Mouse (Mus musculus) CH12.LX (cell line): ENCODE data around the gene Car3. TPM values are rescaled to one million over a fixed set of nuclear protein-coding genes. Genes with fewer than 3 reads are reported as not detected.

Experiments used
- DNase-seq: peaks from one replicate; pipeline ENCODE4 v3.0.0-alpha.2; 2013; ENCODE audit errors: extremely low read depth
- H3K27ac ChIP-seq: 2 replicates; pipeline ENCODE4 v1.5.1; 2012; ENCODE audit warnings: low read depth, mild to moderate bottlenecking, control low read depth, moderate library complexity; ENCODE audit not compliant: insufficient read depth
- H3K27me3 ChIP-seq: replicated peaks from 2 replicates; pipeline ENCODE3; 2012; ENCODE audit warnings: inconsistent platforms
- H3K36me3 ChIP-seq, 2 experiments: replicated peaks in 1 of 2; 2 replicates each; pipeline versions ENCODE3 to v1.6.1; 2012; ENCODE audit warnings: inconsistent platforms in 1 of 2, low read length in 1 of 2, mild to moderate bottlenecking in 1 of 2, mixed read lengths in 1 of 2, moderate library complexity in 1 of 2; ENCODE audit not compliant: control insufficient read depth in 1 of 2, insufficient read depth in 1 of 2
- H3K4me1 ChIP-seq, 2 experiments: 2 replicates each; pipeline ENCODE4 v1.6.1; 2012; ENCODE audit warnings: inconsistent platforms in 1 of 2, moderate library complexity in 1 of 2; ENCODE audit not compliant: insufficient read depth in 2 of 2, control insufficient read depth in 1 of 2
- H3K4me2 ChIP-seq: 2 replicates; pipeline ENCODE4 v1.6.1; 2012; ENCODE audit warnings: low read depth, mild to moderate bottlenecking, control low read depth; ENCODE audit not compliant: poor library complexity, insufficient read depth, severe bottlenecking
- H3K4me3 ChIP-seq, 3 experiments: fragments of 150-350 bp in 1 of 3; sonication (generic) in 1 of 3; replicated peaks in 1 of 3; 2 replicates each; pipeline versions ENCODE3 to v1.5.1; 2011 to 2012; ENCODE audit warnings: low read depth in 2 of 3, low read length in 2 of 3, mild to moderate bottlenecking in 2 of 3, moderate library complexity in 2 of 3, control low read depth in 1 of 3, improper control_type of control experiment in 1 of 3, inconsistent platforms in 1 of 3, mixed read lengths in 1 of 3; ENCODE audit not compliant: poor library complexity in 1 of 3
- H3K79me2 ChIP-seq: replicated peaks from 2 replicates; pipeline ENCODE4 v1.6.1; 2012; ENCODE audit warnings: mild to moderate bottlenecking, moderate library complexity; ENCODE audit not compliant: control insufficient read depth, poor library complexity, insufficient read depth, severe bottlenecking; ENCODE audit errors: extremely low read depth
- H3K9ac ChIP-seq: 2 replicates; pipeline ENCODE4 v1.6.1; 2012; ENCODE audit warnings: low read depth, mild to moderate bottlenecking, control low read depth, moderate library complexity; ENCODE audit not compliant: insufficient read depth
- H3K9me3 ChIP-seq: replicated peaks from 2 replicates; pipeline ENCODE3; 2012; ENCODE audit warnings: low read length, inconsistent platforms, mixed read lengths
- HCFC1 ChIP-seq: IDR thresholded peaks from 2 replicates; pipeline ENCODE4 v1.6.1; 2012; ENCODE audit warnings: low read depth, mild to moderate bottlenecking, inconsistent platforms, low read length, improper control_type of control experiment
- MAFK ChIP-seq: IDR thresholded peaks from 2 replicates; pipeline ENCODE4 v1.6.1; 2011; ENCODE audit warnings: low read length, improper control_type of control experiment; ENCODE audit not compliant: insufficient replicate concordance
- MXI1 ChIP-seq: IDR thresholded peaks from 2 replicates; pipeline ENCODE4 v1.6.1; 2011; ENCODE audit warnings: mild to moderate bottlenecking, low read depth, low read length, improper control_type of control experiment
- PAX5 ChIP-seq: IDR thresholded peaks from 2 replicates; pipeline ENCODE4 v1.6.1; 2012; ENCODE audit warnings: low read length, inconsistent platforms, mixed read lengths
- POLR2AphosphoS2 ChIP-seq: IDR thresholded peaks from 2 replicates; pipeline ENCODE4 v1.6.1; 2011; ENCODE audit warnings: low read depth, low read length, improper control_type of control experiment
- RAD21 ChIP-seq: IDR thresholded peaks from 2 replicates; pipeline ENCODE4 v1.6.1; 2011; ENCODE audit warnings: low read depth, mild to moderate bottlenecking, low read length, improper control_type of control experiment, moderate library complexity
- SIN3A ChIP-seq: IDR thresholded peaks from 2 replicates; pipeline ENCODE4 v1.6.1; 2012; ENCODE audit warnings: low read length, improper control_type of control experiment, inconsistent platforms
- SMC3 ChIP-seq: IDR thresholded peaks from 2 replicates; pipeline ENCODE4 v1.6.1; 2011; ENCODE audit warnings: low read depth, low read length, improper control_type of control experiment
- TBP ChIP-seq: conservative IDR thresholded peaks from 2 replicates; pipeline ENCODE4 v1.6.1; 2011; ENCODE audit warnings: low read depth, low read length, improper control_type of control experiment
- TCF12 ChIP-seq: IDR thresholded peaks from 2 replicates; pipeline ENCODE4 v1.6.1; 2014; ENCODE audit warnings: low read depth, mild to moderate bottlenecking, inconsistent platforms, low read length, improper control_type of control experiment
- UBTF ChIP-seq: IDR thresholded peaks from 2 replicates; pipeline ENCODE4 v1.6.1; 2012; ENCODE audit warnings: low read depth, mild to moderate bottlenecking, inconsistent platforms, low read length, improper control_type of control experiment, moderate library complexity
- USF1 ChIP-seq: IDR thresholded peaks from 2 replicates; pipeline ENCODE4 v1.6.1; 2014; ENCODE audit warnings: low read depth, mild to moderate bottlenecking, inconsistent platforms, low read length, improper control_type of control experiment
- USF2 ChIP-seq: conservative IDR thresholded peaks from 2 replicates; pipeline ENCODE4 v1.6.1; 2011; ENCODE audit warnings: low read depth, low read length, improper control_type of control experiment
- ZC3H11A ChIP-seq: IDR thresholded peaks from 2 replicates; pipeline ENCODE4 v1.6.1; 2012; ENCODE audit warnings: low read depth, mild to moderate bottlenecking, inconsistent platforms, low read length, improper control_type of control experiment
- ZKSCAN1 ChIP-seq: IDR thresholded peaks from 2 replicates; pipeline ENCODE4 v1.6.1; 2012; ENCODE audit warnings: low read depth, inconsistent platforms, low read length, improper control_type of control experiment, borderline replicate concordance
- ZMIZ1 ChIP-seq: IDR thresholded peaks from 2 replicates; pipeline ENCODE4 v1.6.1; 2012; ENCODE audit warnings: low read depth, mild to moderate bottlenecking, inconsistent platforms, low read length, improper control_type of control experiment
- ZNF384 ChIP-seq: IDR thresholded peaks from 2 replicates; pipeline ENCODE4 v1.6.1; 2012; ENCODE audit warnings: low read depth, low read length, improper control_type of control experiment, inconsistent platforms
- dilution Hi-C: fragments of 300-500 bp; cut with MboI; formaldehyde crosslinking; loops from 2 replicates; pipeline ENCODE4 v1.14.3; 2020; ENCODE audit warnings: low sequenced_read_pairs; ENCODE audit not compliant: extremely low pct_unique_long_range_greater_than_20kb, extremely low pct_ligation_motif_present
- in situ Hi-C: fragments of 300-500 bp; cut with MboI; formaldehyde crosslinking; loops from 3 replicates; pipeline ENCODE4 v1.14.3; 2019; ENCODE audit warnings: low sequenced_read_pairs, low pct_ligation_motif_present, low pct_unique_long_range_greater_than_20kb, mixed read lengths
- polyA plus RNA-seq: library from polyadenylated mRNA; unstranded; fragments of >175 nt; gene quantifications from 2 replicates; pipeline ENCODE4 v1.2.1, GENCODE M21; 2012; ENCODE audit warnings: low read depth; ENCODE audit not compliant: insufficient read length
- total RNA-seq, 2 experiments: library from RNA; depleted of rRNA; stranded (reverse); fragments of 300-350 nt in 1 of 2; fragments of >200 nt in 1 of 2; gene quantifications; 2 replicates each; pipeline ENCODE4 v1.2.3; 2012 to 2014

The Car3 gene
- total and polyA plus RNA-seq, 3 experiments = 0.27 to 0.97 TPM; not detected in 1

DNA sequence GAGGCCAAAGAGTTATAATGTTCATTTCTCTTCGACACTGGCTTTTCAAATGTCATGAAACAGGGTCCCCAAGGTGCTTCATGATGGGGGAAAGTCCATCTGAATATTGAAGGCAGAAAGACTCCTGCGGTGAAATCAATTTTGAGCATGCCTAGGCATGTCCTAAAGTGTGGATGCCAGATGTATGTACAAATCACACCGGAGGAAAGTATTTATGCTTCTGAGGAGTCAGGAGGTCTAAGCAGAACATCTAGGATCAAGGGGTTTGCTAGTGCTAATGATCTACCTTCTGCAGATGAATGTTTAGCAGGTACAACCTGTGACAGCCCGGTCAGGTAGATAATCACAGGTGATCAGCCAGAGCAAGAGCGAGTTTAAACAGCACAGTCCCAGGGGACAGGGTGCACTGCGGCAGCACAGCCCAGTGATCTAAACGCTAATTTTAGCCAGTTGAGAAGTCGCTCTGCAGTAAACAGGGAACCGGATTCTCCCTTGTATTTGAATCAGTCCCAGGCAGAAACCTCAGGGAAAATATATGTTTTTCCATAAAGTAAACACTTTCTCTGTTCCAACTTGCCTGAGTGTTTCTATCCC, 13.1 kb downstream of the Car3 start (continued):
- no peak for TF ChIP-seq MXI1
- no peak for TF ChIP-seq ZKSCAN1
- TF ChIP-seq TBP = no peak
- no peak for TF ChIP-seq SMC3
- TF ChIP-seq ZNF384 = no peak
- TF ChIP-seq ZC3H11A = no peak

DNA sequence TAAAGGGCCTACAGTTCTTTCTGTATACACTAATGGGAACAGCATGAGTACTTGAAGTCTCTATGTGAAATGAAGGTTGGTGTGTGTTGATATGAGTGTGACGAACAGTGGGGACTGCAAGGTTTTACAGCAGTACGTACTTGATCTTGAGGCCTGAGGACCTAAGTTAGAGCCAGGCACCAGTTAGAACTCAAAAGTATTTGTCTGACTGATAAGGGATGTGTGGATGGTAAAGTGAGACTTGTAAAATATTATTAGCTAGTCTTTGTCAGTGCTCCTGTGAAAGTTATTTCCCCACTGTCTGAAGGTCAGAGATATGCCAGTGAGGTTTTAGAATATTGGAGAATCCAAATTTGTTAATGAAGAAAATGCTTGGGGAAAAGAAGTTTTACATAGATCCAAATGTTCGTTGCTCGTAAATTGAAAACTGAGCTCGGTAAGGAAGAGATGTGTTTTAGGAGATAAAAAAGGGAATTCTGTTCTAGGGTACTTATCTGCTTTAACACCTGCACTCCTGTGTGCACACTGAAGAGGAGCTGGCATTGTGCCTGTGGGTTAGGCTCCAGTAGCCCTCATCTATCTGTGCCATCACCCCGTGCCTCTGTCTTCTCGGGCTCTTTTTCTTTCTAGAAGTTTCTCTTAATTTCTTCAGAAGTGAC, 14.1 kb downstream of the Car3 start:
- Histone ChIP-seq H3K36me3 (no peaks in the 10 kb centered on the region), H3K4me3 (no peak overlapping the region), H3K27me3 (no peaks in the 10 kb centered on the region), H3K9me3 (no peaks in the 10 kb centered on the region), H3K79me2 (no peaks in the 10 kb centered on the region), H3K4me1 (peaks cover 13 to 41% of the 10 kb centered on the region in 2 experiments), H3K4me2 (no peak overlapping the region), H3K9ac (no peak overlapping the region), H3K27ac (no peak overlapping the region)
- TF ChIP-seq ZC3H11A (no peak), HCFC1 (no peak), MAFK (no peak), RAD21 (no peak), SIN3A (no peak), ZMIZ1 (no peak), PAX5 (no peak)
- DNase-seq = no peak
- dilution Hi-C loops (no loop called here), in situ Hi-C loops (loop anchor here (5.0 to 25.0 kb wide), 4 partner anchors 185 to 493 kb away; no protein-coding TSS in a partner anchor)

DNA sequence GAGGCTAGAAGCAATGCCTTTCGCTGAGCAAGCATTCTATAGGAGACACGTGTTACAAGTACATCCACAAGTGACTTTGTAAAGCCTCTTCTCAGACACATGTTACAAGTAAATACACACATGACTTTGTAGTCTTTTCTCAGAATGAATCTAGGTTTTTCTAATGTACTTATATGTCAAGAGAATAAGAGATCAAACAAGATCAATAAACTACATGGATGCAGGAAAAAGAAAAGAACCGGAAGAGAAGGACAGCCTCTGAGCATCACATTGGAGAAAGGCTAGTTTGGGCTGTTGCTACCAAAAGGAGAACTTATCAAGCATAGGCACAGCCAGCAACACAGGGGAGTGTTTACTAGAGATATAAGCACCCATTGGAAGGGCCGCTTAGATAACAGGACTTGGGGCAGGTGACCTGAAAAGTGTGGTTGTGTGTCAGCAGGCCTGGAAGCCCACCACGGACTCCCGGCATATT, 15.5 kb downstream of the Car3 start:
- H3K4me3 ChIP-seq = no peak overlapping the region
- DNase-seq = no peak
- dilution Hi-C loops (no loop called here), in situ Hi-C loops (loop anchor here (5.0 to 25.0 kb wide), 4 partner anchors 184 to 494 kb away; no protein-coding TSS in a partner anchor)
- H3K4me1 ChIP-seq = peaks cover 13 to 41% of the 10 kb centered on the region in 2 experiments
- no peak overlapping the region for H3K27ac ChIP-seq
- no peak overlapping the region for H3K4me2 ChIP-seq
- no peaks in the 10 kb centered on the region for H3K36me3 ChIP-seq
- H3K27me3 ChIP-seq = no peaks in the 10 kb centered on the region
- TF ChIP-seq MAFK (peak; percentile 43; the same call in 1 of the 2 replicates), POLR2AphosphoS2 (no peak), USF1 (no peak), ZMIZ1 (no peak), TCF12 (no peak), UBTF (no peak), USF2 (no peak)
- H3K9ac ChIP-seq = no peak overlapping the region
- no peaks in the 10 kb centered on the region for H3K9me3 ChIP-seq
- H3K79me2 ChIP-seq = no peaks in the 10 kb centered on the region
